Comparison of ENCODE assay signal across 8 mouse cellular contexts in genomic region chr14:79425979-79426729, GRCm38 (mm10). TPM values are rescaled to one million over a fixed set of nuclear protein-coding genes. Genes with fewer than 3 reads are reported as not detected.
DNase-seq lines count a peak whose midpoint lies in the region; ATAC-seq and TF ChIP-seq lines count a peak whose summit lies in the region.

Gene Kbtbd7 (plus strand): TSS chr14:79426511.

- H3K36me3 ChIP-seq in heart, embryonic 14.5 days (ENCODE audit: control insufficient read depth, insufficient read depth, low read length), result peaks cover 15% of the 10 kb centered on the region
- H3K36me3 ChIP-seq in liver, embryonic 13.5 days, result no peaks in the 10 kb centered on the region
- H3K36me3 ChIP-seq in neural tube, embryonic 11.5 days (ENCODE audit: control insufficient read depth, insufficient read depth, low read length), result no peaks in the 10 kb centered on the region
- H3K36me3 ChIP-seq in stomach, postnatal 0 days (ENCODE audit: control insufficient read depth, insufficient read depth, low read length), result no peaks in the 10 kb centered on the region

- H3K4me1 ChIP-seq in heart, embryonic 14.5 days (ENCODE audit: control insufficient read depth in 2 of 2, insufficient read depth in 2 of 2, low read length in 2 of 2), result peaks cover 0 to 3% of the 10 kb centered on the region in 2 experiments; a peak in 1 of 4 replicates
- H3K4me1 ChIP-seq in liver, embryonic 13.5 days (replicated peaks), result peaks cover 14% of the 10 kb centered on the region
- no peaks in the 10 kb centered on the region for H3K4me1 ChIP-seq in neural tube, embryonic 11.5 days (ENCODE audit: control insufficient read depth, insufficient read depth, low read length)
- no peaks in the 10 kb centered on the region for H3K4me1 ChIP-seq in stomach, postnatal 0 days (replicated peaks; ENCODE audit: control insufficient read depth, insufficient read depth)

- WGBS in heart, embryonic 14.5 days, result under 1% methylated on average over 37 of the region's 44 CpGs
- WGBS in liver, embryonic 13.5 days (ENCODE audit: insufficient replicate concordance), result under 1% methylated on average over 42 of the region's 44 CpGs
- under 1% methylated on average over 39 of the region's 44 CpGs for WGBS in neural tube, embryonic 11.5 days
- 1% methylated on average over 44 of the region's 44 CpGs for WGBS in stomach, postnatal 0 days

- peaks cover 12% of the 10 kb centered on the region for H3K9me3 ChIP-seq in heart, embryonic 14.5 days (ENCODE audit: control insufficient read depth, low read length)
- no peaks in the 10 kb centered on the region for H3K9me3 ChIP-seq in liver, embryonic 13.5 days (replicated peaks)
- H3K9me3 ChIP-seq in neural tube, embryonic 11.5 days (ENCODE audit: control insufficient read depth, low read length), result no peaks in the 10 kb centered on the region
- H3K9me3 ChIP-seq in stomach, postnatal 0 days (ENCODE audit: control insufficient read depth, low read length), result no peaks in the 10 kb centered on the region; the same call in 1 of the 2 replicates

- TF ChIP-seq EP300 in stomach, postnatal 0 days (optimal IDR thresholded peaks at IDR 0.05), result no peak

- peak; percentile 97 for ATAC-seq in CD4-positive, CD25-positive, alpha-beta regulatory T cell, adult 4 months
- ATAC-seq in heart, embryonic 14.5 days (ENCODE audit: insufficient number of reproducible peaks, insufficient read depth, low FRiP score, low read depth), result peak; percentile 99
- ATAC-seq in liver, embryonic 13.5 days (ENCODE audit: low read depth), result peak; percentile 99
- ATAC-seq in neural tube, embryonic 11.5 days (ENCODE audit: insufficient read depth, low FRiP score, low TSS enrichment), result peak; percentile 97
- ATAC-seq in stomach, postnatal 0 days (ENCODE audit: low FRiP score, low TSS enrichment), result peak; percentile 100

- H3K27me3 ChIP-seq in heart, embryonic 14.5 days (ENCODE audit: control insufficient read depth, insufficient read depth, low read length), result no peaks in the 10 kb centered on the region
- no peaks in the 10 kb centered on the region for H3K27me3 ChIP-seq in liver, embryonic 13.5 days
- no peaks in the 10 kb centered on the region for H3K27me3 ChIP-seq in neural tube, embryonic 11.5 days (ENCODE audit: control insufficient read depth, insufficient read depth, low read length)
- no peaks in the 10 kb centered on the region for H3K27me3 ChIP-seq in stomach, postnatal 0 days (ENCODE audit: control insufficient read depth, insufficient read depth, low read length)

- H3K4me3 ChIP-seq in heart, embryonic 14.5 days (ENCODE audit: control insufficient read depth in 1 of 2, insufficient read depth in 1 of 2, low read depth in 1 of 2, low read length in 2 of 2), result peak within 1 kb of the TSS; percentile 39 to 70
- H3K4me3 ChIP-seq in liver, embryonic 13.5 days (replicated peaks), result peak within 1 kb of the TSS; percentile 61
- peak within 1 kb of the TSS; percentile 41 for H3K4me3 ChIP-seq in neural tube, embryonic 11.5 days (ENCODE audit: low read depth, low read length)
- peak within 1 kb of the TSS; percentile 32 for H3K4me3 ChIP-seq in stomach, postnatal 0 days (ENCODE audit: low read depth, low read length)

- H3K9ac ChIP-seq in heart, embryonic 14.5 days (ENCODE audit: low read length), result peak within 1 kb of the TSS; percentile 72
- H3K9ac ChIP-seq in liver, embryonic 13.5 days, result peak within 1 kb of the TSS; percentile 69
- H3K9ac ChIP-seq in neural tube, embryonic 11.5 days (ENCODE audit: low read length), result peak within 1 kb of the TSS; percentile 64
- peak within 1 kb of the TSS; percentile 41 for H3K9ac ChIP-seq in stomach, postnatal 0 days (ENCODE audit: low read length)

- DNase-seq in c-Kit-negative CD71-positive TER-119-positive erythroid progenitor cells, embryonic 14.5 days (ENCODE audit: low read depth, low spot score), result peak; percentile 87
- peak; percentile 99 for DNase-seq in fibroblast of lung, adult 2 months (ENCODE audit: low read depth)
- peak; percentile 96 for DNase-seq in kidney, postnatal 14 days
- peak; percentile 95 for DNase-seq in liver, embryonic 13.5 days
- DNase-seq in neural tube, embryonic 11.5 days (ENCODE audit: low spot score), result peak; percentile 95
- peak; percentile 97 for DNase-seq in stomach, postnatal 0 days (ENCODE audit: low spot score)

- peak within 1 kb of the TSS; percentile 62 for H3K4me2 ChIP-seq in heart, embryonic 14.5 days (ENCODE audit: low read length)
- peak within 1 kb of the TSS; percentile 61 for H3K4me2 ChIP-seq in liver, embryonic 13.5 days
- peak within 1 kb of the TSS; percentile 47 for H3K4me2 ChIP-seq in neural tube, embryonic 11.5 days (ENCODE audit: low read depth)
- H3K4me2 ChIP-seq in stomach, postnatal 0 days (replicated peaks; ENCODE audit: low read depth), result peak within 1 kb of the TSS; percentile 47

- peak within 1 kb of the TSS; percentile 83 to 95 for H3K27ac ChIP-seq in heart, embryonic 14.5 days (replicated peaks in 1 of 2; ENCODE audit: control insufficient read depth in 1 of 2, insufficient read depth in 1 of 2, low read depth in 2 of 2, low read length in 2 of 2)
- peak within 1 kb of the TSS; percentile 92 for H3K27ac ChIP-seq in liver, embryonic 13.5 days
- peak within 1 kb of the TSS; percentile 81 for H3K27ac ChIP-seq in neural tube, embryonic 11.5 days (ENCODE audit: low read depth, low read length)
- H3K27ac ChIP-seq in stomach, postnatal 0 days (replicated peaks), result peak within 1 kb of the TSS; percentile 78

- no peak for TF ChIP-seq CTCF in stomach, postnatal 0 days (IDR thresholded peaks at IDR 0.05; ENCODE audit: low read depth)

RNA-seq across cellular contexts. Expression of gene Kbtbd7, which starts in this region (rescaled TPM):
- 1 to 10 TPM in 1 of 2 experiments, under 1 TPM in 1; 0.89 to 1.2 TPM for polyA plus RNA-seq in CD4-positive, CD25-positive, alpha-beta regulatory T cell, adult 4 months (2017; shearing (Covaris generic))
- 9.4 and 10.8 TPM in 2 replicates for polyA plus RNA-seq in heart, embryonic 14.5 days (2014; fragmentation: Nextera tagmentation; extraction: Ambion mirVana)
- 3.0 and 3.6 TPM in 2 replicates for polyA plus RNA-seq in liver, embryonic 13.5 days (2015; fragmentation: Nextera tagmentation; extraction: Ambion mirVana)
- 18.4 and 19.9 TPM in 2 replicates for polyA plus RNA-seq in neural tube, embryonic 11.5 days (2014; fragmentation: Nextera tagmentation; extraction: Ambion mirVana)
- 5.1 TPM in 2 replicates for polyA plus RNA-seq in stomach, postnatal 0 days (2015; fragmentation: Nextera tagmentation; extraction: Ambion mirVana)

Comparison
In these comparisons a context has a peak if more than half of its experiments do, and no peak if none do; other contexts are left out.
1. Peak in every context shown above with its lines: DNase-seq, ATAC-seq, H3K4me3 ChIP-seq and H3K27ac ChIP-seq.